Mouse (Mus musculus) ES-CJ7 (cell line): ENCODE measurements at regions not wholly inside any gene's neighbourhood (a gene's known extent, or its start where the extent isn't known, plus 50 kb on each side); places are given as distances from the start of the nearest gene placed in this dataset.

Source experiments
- DNase-seq: peaks from one replicate; pipeline ENCODE4 v3.0.0; 2011; ENCODE audit warnings: low read depth, low spot score

GRCm38 (mm10) chr2:49376281-49376680 lies 75.0 kb upstream of the Epc2 start:
- peak; percentile 63 for DNase-seq

GRCm38 (mm10) chr2:49379222-49379805 lies 72.0 kb upstream of the Epc2 start:
- no peak for DNase-seq

GRCm38 (mm10) chr2:49380965-49381364 lies 70.3 kb upstream of the Epc2 start:
- DNase-seq = no peak

- DNase-seq = no peak
These were observed 64.5 kb upstream of the Epc2 start for GRCm38 (mm10) chr2:49386747-49387146.

- no peak for DNase-seq
These were observed 59.7 kb upstream of the Epc2 start for GRCm38 (mm10) chr2:49391322-49392262.
